Mouse (Mus musculus) spleen, adult 2 months (tissue): ENCODE results near the gene Usp15.

ENCODE experiments used
- CTCF ChIP-seq: fragments of 200-500 bp; IDR thresholded peaks from 2 replicates; pipeline ENCODE4 v1.5.1; 2011; ENCODE audit warnings: mild to moderate bottlenecking, inconsistent platforms; ENCODE audit not compliant: insufficient read depth, insufficient read length, insufficient replicate concordance; ENCODE audit errors: extremely low read depth
- POLR2A ChIP-seq: fragments of 200-500 bp; IDR thresholded peaks from 2 replicates; pipeline ENCODE4 v1.6.1; 2011; ENCODE audit warnings: low read depth, low read length, inconsistent platforms

DNA sequence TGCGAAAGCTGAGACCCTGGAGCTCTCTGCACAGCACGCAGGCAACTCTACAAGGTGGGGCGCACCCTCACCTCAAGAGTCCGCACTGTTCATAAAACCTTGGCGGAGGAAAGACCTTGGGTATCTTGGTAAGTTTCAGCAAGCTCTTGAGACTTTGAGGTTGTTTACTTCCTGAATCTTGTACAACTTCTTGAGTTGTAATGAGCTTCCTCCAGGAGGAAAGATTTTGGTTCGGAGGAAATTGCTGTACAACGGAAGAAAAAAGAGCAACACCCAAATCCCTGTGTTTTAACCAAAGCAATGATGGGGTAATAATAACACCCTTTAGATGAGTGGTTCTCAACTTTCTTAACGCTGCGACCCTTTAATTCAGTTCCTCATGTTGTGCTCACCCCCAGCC lies 11.5 kb upstream of the Usp15 start:
- TF ChIP-seq CTCF (no peak), POLR2A (no peak)
